Mouse (Mus musculus) common myeloid progenitor, adult 5-6 weeks (primary cell): Measurements from ENCODE around the gene Gse1. TPM values are rescaled to one million over a fixed set of nuclear protein-coding genes. Genes with fewer than 3 reads are reported as not detected.
A peak's percentile ranks its signal among the peaks of the same experiment; 100 is the strongest.

Experiments
- ATAC-seq: replicated peaks from 2 replicates; pipeline ENCODE4 v1.8.0; 2016; ENCODE audit warnings: low read depth, mild to moderate bottlenecking, moderate TSS enrichment, inconsistent platforms; ENCODE audit not compliant: poor library complexity, severe bottlenecking
- total RNA-seq: library from RNA; stranded (forward); fragments of 200-1000, 187-1606 nt; gene quantifications from 2 replicates; pipeline ENCODE4 v1.2.3, GENCODE M21; 2017

Gene Gse1
- total RNA-seq, 1 experiment from 2014 or later, result 46.6 TPM

GRCm38 (mm10) chr8:120454404-120454803 is 226.1 kb downstream of the Gse1 start:
- ATAC-seq, result no peak

DNA sequence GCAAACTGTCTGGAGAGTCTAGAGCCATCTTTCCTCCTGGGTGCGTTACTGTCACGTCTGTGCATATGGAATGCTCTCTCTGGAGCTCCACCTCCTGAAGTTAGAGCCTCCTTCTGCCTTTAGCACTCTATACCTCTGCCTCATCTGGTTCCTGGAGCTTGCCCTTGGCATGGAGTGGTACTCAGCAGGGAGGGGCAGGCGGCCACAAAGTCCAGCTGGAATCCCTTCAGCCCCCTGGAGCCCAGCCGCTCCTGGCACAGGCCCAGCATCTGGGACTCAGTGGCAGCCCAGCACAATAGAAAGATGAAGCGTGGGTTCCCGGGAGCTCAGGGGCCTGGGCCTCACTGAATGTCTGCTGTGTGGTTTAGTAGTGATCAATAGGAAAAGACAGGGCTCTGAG is 232.1 kb downstream of the Gse1 start:
- ATAC-seq, result no peak

DNA sequence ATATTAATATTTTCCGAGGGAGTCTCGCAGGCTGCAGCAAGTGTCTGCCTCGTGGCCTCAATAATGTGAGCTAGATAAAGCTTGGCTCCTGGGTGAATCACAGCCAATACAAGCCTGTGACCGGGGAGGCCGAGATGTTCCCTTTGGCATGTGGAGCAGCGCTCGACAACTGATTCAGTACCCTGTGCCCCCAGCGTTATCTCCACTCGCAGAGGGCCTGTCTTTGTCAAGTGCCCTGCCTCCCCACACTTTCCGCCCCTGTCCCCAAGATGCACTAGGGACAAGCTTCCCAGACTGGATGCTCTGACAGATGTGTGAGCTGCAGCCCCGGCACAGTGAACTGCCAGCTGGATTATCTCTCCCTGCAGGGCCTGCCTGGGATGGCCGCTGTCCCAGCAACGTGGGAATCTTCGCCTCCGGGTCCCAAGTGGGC is 233.9 kb downstream of the Gse1 start:
- peak; percentile 61 for ATAC-seq

- no peak for ATAC-seq
These were observed 234.4 kb downstream of the Gse1 start for GRCm38 (mm10) chr8:120462611-120463010.

GRCm38 (mm10) chr8:120463918-120464584 is 235.8 kb downstream of the Gse1 start:
- ATAC-seq, result no peak

GRCm38 (mm10) chr8:120464585-120464937 is 236.3 kb downstream of the Gse1 start:
- ATAC-seq, result no peak

GRCm38 (mm10) chr8:120465710-120466109 is 237.5 kb downstream of the Gse1 start:
- no peak for ATAC-seq

GRCm38 (mm10) chr8:120466266-120466665 is 238.0 kb downstream of the Gse1 start:
- 0 out of 2 replicates have a peak, but pooled peaks have one; percentile 14 for ATAC-seq

DNA sequence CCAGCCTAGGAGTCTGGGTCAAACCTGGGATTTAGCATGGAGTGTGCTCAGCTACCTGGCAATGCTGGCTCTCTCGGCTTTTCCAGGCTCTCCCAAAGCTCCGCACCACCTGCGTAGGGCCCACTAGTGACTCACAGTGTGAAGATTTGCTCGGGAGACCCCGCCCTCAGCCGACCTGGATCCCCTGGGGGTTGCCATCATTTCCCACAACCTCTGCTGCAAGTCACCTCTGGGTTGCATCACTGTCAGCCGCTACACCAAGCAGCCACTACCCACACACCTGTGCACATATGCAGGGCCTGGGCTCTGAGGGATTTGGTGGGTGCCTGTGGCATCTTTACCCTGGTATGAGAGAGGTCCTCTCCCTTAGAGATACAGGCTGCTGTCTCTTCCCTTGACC is 239.3 kb downstream of the Gse1 start:
- no peak for ATAC-seq

- no peak for ATAC-seq
These were observed 241.9 kb downstream of the Gse1 start for GRCm38 (mm10) chr8:120470170-120470569.

DNA sequence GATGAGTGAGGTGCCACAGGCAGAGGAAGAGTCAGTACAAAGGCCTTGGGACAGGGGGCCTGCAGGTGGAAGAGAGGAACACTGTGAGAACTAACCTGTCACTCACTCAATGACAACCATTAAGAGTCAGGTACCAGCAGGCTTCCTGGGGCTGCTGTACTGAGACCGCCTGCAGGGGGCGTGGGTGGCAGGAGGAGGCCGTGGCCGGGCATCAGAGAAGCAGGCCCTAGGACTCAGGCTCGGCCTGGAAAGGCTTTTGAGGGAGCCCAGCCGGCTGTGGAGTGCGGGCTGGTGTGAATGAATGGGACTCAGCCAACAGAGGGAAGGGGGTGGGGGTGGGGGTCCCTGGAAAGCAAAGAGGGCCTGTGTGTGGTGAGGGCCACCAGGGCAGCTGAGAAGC is 242.9 kb downstream of the Gse1 start:
- ATAC-seq, result no peak

GRCm38 (mm10) chr8:120471752-120472151 is 243.5 kb downstream of the Gse1 start:
- ATAC-seq, result no peak

GRCm38 (mm10) chr8:120472230-120472629 is 244.0 kb downstream of the Gse1 start:
- ATAC-seq, result no peak

- no peak for ATAC-seq
These were observed 245.6 kb downstream of the Gse1 start for GRCm38 (mm10) chr8:120473729-120474364.

- ATAC-seq, result no peak
These were observed 246.4 kb downstream of the Gse1 start for GRCm38 (mm10) chr8:120474496-120475235.

DNA sequence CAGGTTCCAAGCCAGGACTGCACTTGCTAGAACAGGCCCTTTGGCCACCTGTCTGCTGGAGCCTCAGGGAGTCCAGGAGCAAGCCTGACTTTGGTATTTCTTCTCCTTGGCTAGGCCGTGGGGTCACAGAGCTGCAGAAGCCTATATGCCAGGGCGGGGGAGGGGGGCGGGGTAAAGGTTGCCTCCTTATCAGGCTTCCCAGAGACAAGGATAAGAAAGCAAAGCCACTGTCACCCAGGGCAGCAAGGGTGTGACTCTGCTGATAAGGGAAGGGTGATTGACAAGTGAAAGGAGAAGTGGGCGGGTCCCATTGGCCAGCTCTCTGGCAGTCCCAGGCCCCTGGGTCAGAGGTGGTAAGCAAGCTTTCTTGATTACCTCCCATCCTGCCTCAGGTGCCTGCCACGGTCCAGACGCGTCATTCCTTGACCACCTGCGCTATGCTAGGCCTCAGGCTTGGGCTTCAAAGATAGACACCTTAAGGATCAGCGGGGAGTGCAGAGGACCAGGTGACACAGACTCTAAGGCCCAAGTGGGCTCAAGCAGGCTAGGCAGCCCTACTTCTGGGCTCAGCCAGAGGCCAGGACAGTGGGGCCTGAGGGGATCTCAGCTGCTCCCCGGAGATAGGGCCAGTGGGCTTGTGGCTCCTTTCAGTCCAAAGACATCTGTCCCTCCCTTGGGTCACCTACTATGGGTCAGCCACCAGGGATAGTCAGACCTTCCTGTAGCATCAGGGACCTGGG is 247.4 kb downstream of the Gse1 start:
- peak; percentile 69 for ATAC-seq

GRCm38 (mm10) chr8:120476711-120477575 is 248.7 kb downstream of the Gse1 start:
- ATAC-seq, result no peak

DNA sequence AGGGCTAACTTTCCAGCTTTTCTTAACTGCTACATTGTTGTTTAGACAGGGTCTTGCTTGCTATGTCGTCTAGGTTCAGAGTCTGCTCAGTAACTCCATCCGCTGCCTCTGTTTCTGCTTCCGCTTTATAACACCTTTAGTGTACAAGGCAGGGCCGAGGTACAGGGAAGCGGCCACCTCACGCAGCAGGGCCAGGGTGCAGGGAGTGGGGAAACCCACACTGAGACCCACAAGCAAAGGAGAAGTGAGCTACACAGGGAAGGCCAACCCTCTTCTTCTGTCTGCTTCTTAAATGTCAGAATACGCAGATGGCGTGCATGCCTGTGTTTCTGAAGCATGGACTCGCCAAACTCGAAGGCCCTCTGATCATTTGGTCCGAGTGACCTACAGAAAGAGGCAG is 250.5 kb downstream of the Gse1 start:
- ATAC-seq, result 0 out of 2 replicates have a peak, but pooled peaks have one; percentile 20

GRCm38 (mm10) chr8:120479691-120480090 is 251.4 kb downstream of the Gse1 start:
- ATAC-seq, result 0 out of 2 replicates have a peak, but pooled peaks have one; percentile 9
